Mouse (Mus musculus): ENCODE measurements around the gene Ttc39a. TPM values are rescaled to one million over a fixed set of nuclear protein-coding genes. Genes with fewer than 3 reads are reported as not detected.

The Ttc39a gene
- total RNA-seq, 4 experiments from 2014 or later, result 0.11 to 0.16 TPM; not detected in 2

- DNase-seq (ENCODE audit: low spot score in 2 of 2), result no peak
These were observed 50.4 kb downstream of the Ttc39a start for GRCm38 (mm10) chr4:109456821-109457220.

GRCm38 (mm10) chr4:109460421-109461179 is 54.2 kb downstream of the Ttc39a start:
- DNase-seq (ENCODE audit: low spot score in 2 of 2), result no peak

GRCm38 (mm10) chr4:109463892-109464291 is 57.5 kb downstream of the Ttc39a start:
- no peak for DNase-seq (ENCODE audit: low spot score in 2 of 2)

GRCm38 (mm10) chr4:109467687-109468086 is 61.3 kb downstream of the Ttc39a start:
- DNase-seq (ENCODE audit: low spot score in 2 of 2), result no peak

- no peak for DNase-seq (ENCODE audit: low spot score in 2 of 2)
These were observed 65.2 kb downstream of the Ttc39a start for GRCm38 (mm10) chr4:109471606-109472005.

GRCm38 (mm10) chr4:109472566-109472965 is 66.1 kb downstream of the Ttc39a start:
- no peak for DNase-seq (ENCODE audit: low spot score in 2 of 2)

GRCm38 (mm10) chr4:109475078-109475477 is 68.7 kb downstream of the Ttc39a start:
- DNase-seq (ENCODE audit: low spot score in 2 of 2), result no peak

GRCm38 (mm10) chr4:109475577-109476553 is 69.4 kb downstream of the Ttc39a start:
- peak; percentile 18 to 44 for DNase-seq (ENCODE audit: low spot score in 2 of 2)

GRCm38 (mm10) chr4:109476554-109477014 is 70.2 kb downstream of the Ttc39a start:
- DNase-seq (ENCODE audit: low spot score in 2 of 2), result peak; percentile 84 to 89

- DNase-seq (ENCODE audit: low spot score in 2 of 2), result no peak
These were observed 71.0 kb downstream of the Ttc39a start for GRCm38 (mm10) chr4:109477454-109477853.

GRCm38 (mm10) chr4:109481424-109481823 is 75.0 kb downstream of the Ttc39a start:
- DNase-seq (ENCODE audit: low spot score in 2 of 2), result no peak

- DNase-seq (ENCODE audit: low spot score in 2 of 2), result no peak
These were observed 76.3 kb downstream of the Ttc39a start for GRCm38 (mm10) chr4:109482701-109483100.

GRCm38 (mm10) chr4:109484621-109485020 is 78.2 kb downstream of the Ttc39a start, which contains the start of gene Rnf11:
Gene Rnf11, minus strand, starts transcription at chr4:109484728.
- DNase-seq (ENCODE audit: low spot score in 2 of 2), result no peak

- no peak for DNase-seq (ENCODE audit: low spot score in 2 of 2)
These were observed 82.4 kb downstream of the Ttc39a start for GRCm38 (mm10) chr4:109488812-109489211.

- peak in 1 of 2 experiments; percentile 7 for DNase-seq (ENCODE audit: low spot score in 2 of 2)
These were observed 87.2 kb downstream of the Ttc39a start for GRCm38 (mm10) chr4:109493581-109493980.

Other genes with a start within 250 kb of the Ttc39a start
- gene Osbpl9, start 204.4 kb upstream of the Ttc39a start, total RNA-seq (2022), result 100 to 1,000 TPM in 1 of 4 experiments, 10 to 100 TPM in 3; 95.4 to 108 (median 97.7) TPM
- not detected for gene Calr4, start 172.1 kb upstream of the Ttc39a start, total RNA-seq (2022)
- 10 to 100 TPM; 80.2 to 94.6 (median 83.7) TPM for gene Eps15, start 126.4 kb upstream of the Ttc39a start, total RNA-seq (2022)
- gene Rnf11, start 78.1 kb downstream of the Ttc39a start, total RNA-seq (2022), result 100 to 1,000 TPM; 110 to 167 (median 131) TPM
- gene 4930522H14Rik, start 124.7 kb downstream of the Ttc39a start, total RNA-seq (2022), result not detected